Mouse (Mus musculus) hindbrain, embryonic 10.5 days (tissue): ENCODE measurements around the gene Rad23b. TPM values are rescaled to one million over a fixed set of nuclear protein-coding genes. Genes with fewer than 3 reads are reported as not detected.

ENCODE experiments used
- DNase-seq: peaks from one replicate; pipeline ENCODE4 v3.0.0-alpha.2; 2017; ENCODE audit warnings: low spot score
- H3K27ac ChIP-seq: fragments of 300-500 bp; sonication (generic); 2 replicates; pipeline ENCODE4 v1.5.1; 2016; ENCODE audit warnings: mild to moderate bottlenecking, moderate library complexity
- H3K27me3 ChIP-seq: fragments of 300-500 bp; sonication (generic); 2 replicates; pipeline ENCODE4 v1.6.1; 2016; ENCODE audit warnings: mild to moderate bottlenecking; ENCODE audit not compliant: poor library complexity, insufficient read depth, severe bottlenecking
- H3K36me3 ChIP-seq: fragments of 300-500 bp; sonication (generic); 2 replicates; pipeline ENCODE4 v1.6.1; 2016; ENCODE audit warnings: mild to moderate bottlenecking, moderate library complexity
- H3K4me1 ChIP-seq: fragments of 300-500 bp; sonication (generic); replicated peaks from 2 replicates; pipeline ENCODE4 v1.6.1; 2016; ENCODE audit warnings: mild to moderate bottlenecking
- H3K4me3 ChIP-seq: fragments of 300-500 bp; sonication (generic); 2 replicates; pipeline ENCODE4 v1.5.1; 2016; ENCODE audit warnings: mild to moderate bottlenecking, moderate library complexity
- H3K9me3 ChIP-seq: fragments of 300-500 bp; sonication (generic); 2 replicates; pipeline ENCODE4 v1.6.1; 2016; ENCODE audit warnings: mild to moderate bottlenecking, moderate library complexity
- WGBS: fragments of 180-500 bp; shearing (Covaris S2); methylation state at CpG from one replicate; pipeline ENCODE4 v1.1.7; 2016; 5-methylcytosine and 5-hydroxymethylcytosine counted together
- polyA plus RNA-seq: library from polyadenylated mRNA; unstranded; fragments of >200 nt; fragmentation: Nextera tagmentation; extraction: Ambion mirVana; gene quantifications from 2 replicates; pipeline ENCODE4 v1.2.1, GENCODE M21; 2016

Rad23b gene
- polyA plus RNA-seq, 1 experiment from 2014 or later, result 89.5 TPM

GRCm38 (mm10) chr4:55339388-55339787 lies 10.5 kb upstream of the Rad23b start:
- H3K4me3 ChIP-seq, result no peak overlapping the region
- no peaks in the 10 kb centered on the region for H3K27me3 ChIP-seq
- 76% methylated on average over 4 of the region's 4 CpGs for WGBS

GRCm38 (mm10) chr4:55341797-55342196 lies 8.0 kb upstream of the Rad23b start:
- H3K4me1 ChIP-seq, result no peaks in the 10 kb centered on the region
- no peaks in the 10 kb centered on the region for H3K9me3 ChIP-seq
- H3K27me3 ChIP-seq, result no peaks in the 10 kb centered on the region
- no peaks in the 10 kb centered on the region for H3K36me3 ChIP-seq
- H3K4me3 ChIP-seq, result no peak overlapping the region
- no peak for DNase-seq
- no peak overlapping the region for H3K27ac ChIP-seq
- 92% methylated on average over 1 of the region's 1 CpGs for WGBS

More at GRCm38 (mm10) chr4:55339388-55339787, 10.5 kb upstream of the Rad23b start:
- DNase-seq, result no peak
- no peaks in the 10 kb centered on the region for H3K4me1 ChIP-seq
- no peaks in the 10 kb centered on the region for H3K36me3 ChIP-seq
- no peak overlapping the region for H3K27ac ChIP-seq
- no peaks in the 10 kb centered on the region for H3K9me3 ChIP-seq

GRCm38 (mm10) chr4:55342602-55343001 lies 7.2 kb upstream of the Rad23b start:
- no peaks in the 10 kb centered on the region for H3K27me3 ChIP-seq
- no peak for DNase-seq
- H3K4me1 ChIP-seq, result no peaks in the 10 kb centered on the region
- 90% methylated on average over 5 of the region's 5 CpGs for WGBS
- H3K27ac ChIP-seq, result no peak overlapping the region
- H3K4me3 ChIP-seq, result no peak overlapping the region
- H3K9me3 ChIP-seq, result no peaks in the 10 kb centered on the region
- H3K36me3 ChIP-seq, result no peaks in the 10 kb centered on the region

- Histone ChIP-seq H3K4me1 (0 out of 2 replicates have a peak, but pooled peaks cover 2% of the 10 kb centered on the region), H3K27ac (no peak overlapping the region), H3K9me3 (no peaks in the 10 kb centered on the region), H3K4me3 (no peak overlapping the region), H3K27me3 (no peaks in the 10 kb centered on the region), H3K36me3 (no peaks in the 10 kb centered on the region)
- 95% methylated on average over 3 of the region's 3 CpGs for WGBS
- no peak for DNase-seq
Observed at GRCm38 (mm10) chr4:55343287-55343686, 6.6 kb upstream of the Rad23b start.

- no peak for DNase-seq
- WGBS, result 9% methylated on average over 12 of the region's 12 CpGs
- no peaks in the 10 kb centered on the region for H3K36me3 ChIP-seq
Observed at GRCm38 (mm10) chr4:55348759-55349451, 938 bp upstream of the Rad23b start.

GRCm38 (mm10) chr4:55350219-55350931 lies 532 bp downstream of the Rad23b start:
- peak; percentile 71 for DNase-seq
- Histone ChIP-seq H3K9me3 (no peaks in the 10 kb centered on the region), H3K27me3 (no peaks in the 10 kb centered on the region), H3K36me3 (peaks cover 3% of the 10 kb centered on the region; the same call in 1 of the 2 replicates), H3K4me1 (peaks cover 29% of the 10 kb centered on the region), H3K27ac (peak overlapping the region; percentile 99), H3K4me3 (peak overlapping the region; percentile 96)
- under 1% methylated on average over 66 of the region's 66 CpGs for WGBS

More at GRCm38 (mm10) chr4:55348759-55349451, 938 bp upstream of the Rad23b start:
- Histone ChIP-seq H3K4me1 (peaks cover 29% of the 10 kb centered on the region), H3K9me3 (no peaks in the 10 kb centered on the region), H3K27me3 (no peaks in the 10 kb centered on the region), H3K27ac (peak overlapping the region; percentile 99), H3K4me3 (peak overlapping the region; percentile 96)

- H3K4me3 ChIP-seq, result peak overlapping the region; percentile 96
- no peaks in the 10 kb centered on the region for H3K9me3 ChIP-seq
- peaks cover 8% of the 10 kb centered on the region for H3K36me3 ChIP-seq
- peak overlapping the region; percentile 99 for H3K27ac ChIP-seq
- peaks cover 29% of the 10 kb centered on the region for H3K4me1 ChIP-seq
- WGBS, result 21% methylated on average over 12 of the region's 12 CpGs
- no peak for DNase-seq
- H3K27me3 ChIP-seq, result no peaks in the 10 kb centered on the region
Observed at GRCm38 (mm10) chr4:55351037-55351436, 1.2 kb downstream of the Rad23b start.

GRCm38 (mm10) chr4:55351860-55352259 lies 2.0 kb downstream of the Rad23b start:
- DNase-seq, result no peak
- H3K9me3 ChIP-seq, result no peaks in the 10 kb centered on the region
- H3K27ac ChIP-seq, result no peak overlapping the region
- peaks cover 16% of the 10 kb centered on the region for H3K36me3 ChIP-seq
- peak overlapping the region; percentile 96 for H3K4me3 ChIP-seq
- H3K27me3 ChIP-seq, result no peaks in the 10 kb centered on the region
- peaks cover 29% of the 10 kb centered on the region for H3K4me1 ChIP-seq

GRCm38 (mm10) chr4:55354038-55354437 lies 4.2 kb downstream of the Rad23b start:
- peaks cover 20% of the 10 kb centered on the region for H3K4me1 ChIP-seq
- WGBS, result 94% methylated on average over 1 of the region's 1 CpGs

GRCm38 (mm10) chr4:55355845-55356244 lies 6.0 kb downstream of the Rad23b start:
- 92% methylated on average over 1 of the region's 1 CpGs for WGBS
- H3K4me3 ChIP-seq, result no peak overlapping the region
- H3K4me1 ChIP-seq, result peaks cover 19% of the 10 kb centered on the region
- H3K27me3 ChIP-seq, result no peaks in the 10 kb centered on the region
- no peaks in the 10 kb centered on the region for H3K9me3 ChIP-seq
- no peak for DNase-seq
- peaks cover 55% of the 10 kb centered on the region for H3K36me3 ChIP-seq
- no peak overlapping the region for H3K27ac ChIP-seq

More at GRCm38 (mm10) chr4:55354038-55354437, 4.2 kb downstream of the Rad23b start:
- Histone ChIP-seq H3K36me3 (peaks cover 37% of the 10 kb centered on the region), H3K9me3 (no peaks in the 10 kb centered on the region), H3K4me3 (no peak overlapping the region), H3K27ac (no peak overlapping the region), H3K27me3 (no peaks in the 10 kb centered on the region)
- DNase-seq, result no peak

GRCm38 (mm10) chr4:55356726-55357125 lies 6.9 kb downstream of the Rad23b start:
- DNase-seq, result no peak
- WGBS, result 95% methylated on average over 3 of the region's 3 CpGs
- Histone ChIP-seq H3K4me1 (peaks cover 12% of the 10 kb centered on the region), H3K27me3 (no peaks in the 10 kb centered on the region), H3K9me3 (no peaks in the 10 kb centered on the region), H3K4me3 (no peak overlapping the region), H3K27ac (no peak overlapping the region), H3K36me3 (peaks cover 64% of the 10 kb centered on the region)

GRCm38 (mm10) chr4:55363866-55364265 lies 14.0 kb downstream of the Rad23b start:
- WGBS, result 97% methylated on average over 4 of the region's 4 CpGs
- Histone ChIP-seq H3K9me3 (0 out of 2 replicates have a peak, but pooled peaks cover 3% of the 10 kb centered on the region), H3K36me3 (peaks cover 65% of the 10 kb centered on the region), H3K27me3 (no peaks in the 10 kb centered on the region), H3K4me3 (no peak overlapping the region), H3K27ac (no peak overlapping the region), H3K4me1 (no peaks in the 10 kb centered on the region)
- no peak for DNase-seq

GRCm38 (mm10) chr4:55364374-55364773 lies 14.5 kb downstream of the Rad23b start:
- 96% methylated on average over 4 of the region's 4 CpGs for WGBS
- H3K36me3 ChIP-seq, result peaks cover 65% of the 10 kb centered on the region
- DNase-seq, result peak; percentile 18

More at GRCm38 (mm10) chr4:55364374-55364773, 14.5 kb downstream of the Rad23b start:
- Histone ChIP-seq H3K27me3 (no peaks in the 10 kb centered on the region), H3K4me3 (no peak overlapping the region), H3K9me3 (0 out of 2 replicates have a peak, but pooled peaks cover 3% of the 10 kb centered on the region), H3K27ac (no peak overlapping the region), H3K4me1 (no peaks in the 10 kb centered on the region)
